Mouse (Mus musculus) MN1 (cell line): ENCODE results near the gene Pabpc1l.

Source experiments
- DNase-seq: peaks from one replicate; pipeline ENCODE4 v3.0.0-alpha.2; 2016; ENCODE audit warnings: low spot score

Pabpc1l gene

GRCm38 (mm10) chr2:164087416-164088017 is 62.3 kb downstream of the Pabpc1l start:
- DNase-seq = no peak

- no peak for DNase-seq
These were observed 64.3 kb downstream of the Pabpc1l start for GRCm38 (mm10) chr2:164089508-164089907.

- DNase-seq = no peak
These were observed 68.9 kb downstream of the Pabpc1l start for GRCm38 (mm10) chr2:164094152-164094551.

GRCm38 (mm10) chr2:164098603-164099250 is 73.5 kb downstream of the Pabpc1l start:
- no peak for DNase-seq
